Mouse (Mus musculus): ENCODE data around the gene Stx19. TPM values are rescaled to one million over a fixed set of nuclear protein-coding genes. Genes with fewer than 3 reads are reported as not detected.

Gene Stx19
- polyA plus RNA-seq, 1 experiment from 2014 or later = 0.31 TPM

GRCm38 (mm10) chr16:62852464-62853252 lies 38.2 kb downstream of the Stx19 start:
- no peak overlapping the region for H3K4me3 ChIP-seq
- no peaks in the 10 kb centered on the region for H3K36me3 ChIP-seq
- 91% methylated on average over 3 of the region's 3 CpGs for WGBS
- no peak for ATAC-seq (replicated peaks; ENCODE audit: insufficient number of reproducible peaks, insufficient read depth, low FRiP score, low read depth)
- H3K4me1 ChIP-seq (replicated peaks) = no peaks in the 10 kb centered on the region
- no peaks in the 10 kb centered on the region for H3K27me3 ChIP-seq
- no peak overlapping the region for H3K27ac ChIP-seq
- no peaks in the 10 kb centered on the region for H3K9me3 ChIP-seq (replicated peaks)
- H3K4me2 ChIP-seq = no peak overlapping the region
- H3K9ac ChIP-seq = no peak overlapping the region

GRCm38 (mm10) chr16:62853611-62854126 lies 39.2 kb downstream of the Stx19 start:
- ATAC-seq (replicated peaks; ENCODE audit: insufficient number of reproducible peaks, insufficient read depth, low FRiP score, low read depth) = no peak
- Histone ChIP-seq H3K9me3 (replicated peaks) (no peaks in the 10 kb centered on the region), H3K4me1 (replicated peaks) (no peaks in the 10 kb centered on the region), H3K27ac (peak overlapping the region; percentile 78), H3K9ac (peak overlapping the region; percentile 88), H3K4me2 (peak overlapping the region; percentile 92), H3K27me3 (no peaks in the 10 kb centered on the region), H3K4me3 (peak overlapping the region; percentile 75), H3K36me3 (no peaks in the 10 kb centered on the region)
- WGBS = 15% methylated on average over 3 of the region's 3 CpGs

GRCm38 (mm10) chr16:62854191-62855068 lies 40.0 kb downstream of the Stx19 start, which contains the start of gene Pros1:
Pros1 (plus strand) TSS chr16:62854307.
- Histone ChIP-seq H3K27me3 (no peaks in the 10 kb centered on the region), H3K9ac (peak within 1 kb of the TSS; percentile 88), H3K4me3 (peak within 1 kb of the TSS; percentile 75), H3K36me3 (no peaks in the 10 kb centered on the region), H3K27ac (peak within 1 kb of the TSS; percentile 78), H3K9me3 (replicated peaks) (no peaks in the 10 kb centered on the region), H3K4me2 (peak within 1 kb of the TSS; percentile 92), H3K4me1 (replicated peaks) (no peaks in the 10 kb centered on the region)
- ATAC-seq (replicated peaks; ENCODE audit: insufficient number of reproducible peaks, insufficient read depth, low FRiP score, low read depth) = peak; percentile 92
- WGBS = 4% methylated on average over 41 of the region's 42 CpGs

- no peak overlapping the region for H3K27ac ChIP-seq
- H3K9ac ChIP-seq = no peak overlapping the region
- H3K27me3 ChIP-seq = no peaks in the 10 kb centered on the region
- no peak for ATAC-seq (replicated peaks; ENCODE audit: insufficient number of reproducible peaks, insufficient read depth, low FRiP score, low read depth)
- 0 out of 2 replicates have a peak overlapping the region, but pooled peaks have one; percentile 11 for H3K4me2 ChIP-seq
- WGBS = 73% methylated on average over 6 of the region's 6 CpGs
- H3K4me3 ChIP-seq = 0 out of 2 replicates have a peak overlapping the region, but pooled peaks have one; percentile 6
- H3K36me3 ChIP-seq = no peaks in the 10 kb centered on the region
- no peaks in the 10 kb centered on the region for H3K4me1 ChIP-seq (replicated peaks)
- no peaks in the 10 kb centered on the region for H3K9me3 ChIP-seq (replicated peaks)
Observed at GRCm38 (mm10) chr16:62855385-62855784, 40.9 kb downstream of the Stx19 start.

GRCm38 (mm10) chr16:62856273-62856672 lies 41.8 kb downstream of the Stx19 start:
- no peak overlapping the region for H3K9ac ChIP-seq
- no peaks in the 10 kb centered on the region for H3K4me1 ChIP-seq (replicated peaks)
- H3K4me3 ChIP-seq = no peak overlapping the region
- no peaks in the 10 kb centered on the region for H3K36me3 ChIP-seq
- no peaks in the 10 kb centered on the region for H3K9me3 ChIP-seq (replicated peaks)
- ATAC-seq (replicated peaks; ENCODE audit: insufficient number of reproducible peaks, insufficient read depth, low FRiP score, low read depth) = no peak
- H3K4me2 ChIP-seq = no peak overlapping the region
- H3K27me3 ChIP-seq = no peaks in the 10 kb centered on the region
- H3K27ac ChIP-seq = no peak overlapping the region
- 90% methylated on average over 2 of the region's 2 CpGs for WGBS

GRCm38 (mm10) chr16:62857498-62857897 lies 43.0 kb downstream of the Stx19 start:
- WGBS = 89% methylated on average over 2 of the region's 2 CpGs

GRCm38 (mm10) chr16:62858018-62858417 lies 43.5 kb downstream of the Stx19 start:
- H3K27me3 ChIP-seq = no peaks in the 10 kb centered on the region
- no peak overlapping the region for H3K4me3 ChIP-seq
- WGBS = 94% methylated on average over 1 of the region's 1 CpGs
- H3K9ac ChIP-seq = no peak overlapping the region
- ATAC-seq (replicated peaks; ENCODE audit: insufficient number of reproducible peaks, insufficient read depth, low FRiP score, low read depth) = no peak
- H3K36me3 ChIP-seq = no peaks in the 10 kb centered on the region
- no peak overlapping the region for H3K4me2 ChIP-seq
- H3K9me3 ChIP-seq (replicated peaks) = no peaks in the 10 kb centered on the region
- no peak overlapping the region for H3K27ac ChIP-seq
- H3K4me1 ChIP-seq (replicated peaks) = no peaks in the 10 kb centered on the region

More at GRCm38 (mm10) chr16:62857498-62857897, 43.0 kb downstream of the Stx19 start:
- H3K4me1 ChIP-seq (replicated peaks) = no peaks in the 10 kb centered on the region
- no peaks in the 10 kb centered on the region for H3K27me3 ChIP-seq
- H3K9ac ChIP-seq = no peak overlapping the region
- H3K4me2 ChIP-seq = no peak overlapping the region
- no peak overlapping the region for H3K4me3 ChIP-seq
- H3K9me3 ChIP-seq (replicated peaks) = no peaks in the 10 kb centered on the region
- no peak for ATAC-seq (replicated peaks; ENCODE audit: insufficient number of reproducible peaks, insufficient read depth, low FRiP score, low read depth)
- no peak overlapping the region for H3K27ac ChIP-seq
- H3K36me3 ChIP-seq = no peaks in the 10 kb centered on the region

GRCm38 (mm10) chr16:62860140-62860539 lies 45.7 kb downstream of the Stx19 start:
- Histone ChIP-seq H3K4me3 (no peak overlapping the region), H3K36me3 (no peaks in the 10 kb centered on the region), H3K9ac (no peak overlapping the region), H3K27me3 (no peaks in the 10 kb centered on the region), H3K4me1 (replicated peaks) (no peaks in the 10 kb centered on the region), H3K4me2 (no peak overlapping the region), H3K27ac (no peak overlapping the region), H3K9me3 (replicated peaks) (no peaks in the 10 kb centered on the region)
- WGBS = 88% methylated on average over 1 of the region's 1 CpGs
- ATAC-seq (replicated peaks; ENCODE audit: insufficient number of reproducible peaks, insufficient read depth, low FRiP score, low read depth) = no peak

- no peaks in the 10 kb centered on the region for H3K9me3 ChIP-seq (replicated peaks)
- WGBS = 59% methylated on average over 6 of the region's 6 CpGs
- H3K4me2 ChIP-seq = no peak overlapping the region
- H3K27ac ChIP-seq = no peak overlapping the region
- no peak overlapping the region for H3K9ac ChIP-seq
- H3K4me1 ChIP-seq (replicated peaks) = no peaks in the 10 kb centered on the region
- H3K4me3 ChIP-seq = no peak overlapping the region
- no peaks in the 10 kb centered on the region for H3K36me3 ChIP-seq
- no peaks in the 10 kb centered on the region for H3K27me3 ChIP-seq
- ATAC-seq (replicated peaks; ENCODE audit: insufficient number of reproducible peaks, insufficient read depth, low FRiP score, low read depth) = no peak
Observed at GRCm38 (mm10) chr16:62861455-62861854, 47.0 kb downstream of the Stx19 start.

- ATAC-seq (replicated peaks; ENCODE audit: insufficient number of reproducible peaks, insufficient read depth, low FRiP score, low read depth) = no peak
- WGBS = 66% methylated on average over 5 of the region's 5 CpGs
- Histone ChIP-seq H3K9ac (no peak overlapping the region), H3K9me3 (replicated peaks) (no peaks in the 10 kb centered on the region), H3K4me3 (no peak overlapping the region), H3K27ac (no peak overlapping the region), H3K4me2 (no peak overlapping the region), H3K4me1 (replicated peaks) (no peaks in the 10 kb centered on the region), H3K27me3 (no peaks in the 10 kb centered on the region), H3K36me3 (no peaks in the 10 kb centered on the region)
Observed at GRCm38 (mm10) chr16:62872688-62873117, 58.2 kb downstream of the Stx19 start.

GRCm38 (mm10) chr16:62873180-62873579 lies 58.7 kb downstream of the Stx19 start:
- Histone ChIP-seq H3K4me2 (no peak overlapping the region), H3K27ac (no peak overlapping the region), H3K36me3 (no peaks in the 10 kb centered on the region), H3K4me1 (replicated peaks) (no peaks in the 10 kb centered on the region), H3K9ac (no peak overlapping the region), H3K27me3 (no peaks in the 10 kb centered on the region), H3K9me3 (replicated peaks) (no peaks in the 10 kb centered on the region), H3K4me3 (no peak overlapping the region)
- no peak for ATAC-seq (replicated peaks; ENCODE audit: insufficient number of reproducible peaks, insufficient read depth, low FRiP score, low read depth)
- WGBS = 68% methylated on average over 4 of the region's 4 CpGs

All from heart, embryonic 15.5 days (tissue).